Mouse (Mus musculus): ENCODE results near the gene Rhov. TPM values are rescaled to one million over a fixed set of nuclear protein-coding genes. Genes with fewer than 3 reads are reported as not detected.

Gene Rhov
- total and polyA plus RNA-seq, 3 experiments = 0.17 TPM; not detected in 2

- Histone ChIP-seq H3K27me3 (replicated peaks) (no peaks in the 10 kb centered on the region), H3K9me3 (replicated peaks; ENCODE audit: low read length) (no peaks in the 10 kb centered on the region), H3K4me2 (ENCODE audit: insufficient read depth, low read depth, poor library complexity, severe bottlenecking) (no peak overlapping the region), H3K9ac (ENCODE audit: insufficient read depth, low read depth) (no peak overlapping the region), H3K4me3 (replicated peaks in 1 of 3; ENCODE audit: low read depth in 2 of 3, low read length in 2 of 3, poor library complexity in 1 of 3) (no peak overlapping the region), H3K4me1 (ENCODE audit: control insufficient read depth in 1 of 2, insufficient read depth in 2 of 2) (peaks cover 20 to 56% of the 10 kb centered on the region in 2 experiments), H3K36me3 (replicated peaks in 1 of 2; ENCODE audit: control insufficient read depth in 1 of 2, insufficient read depth in 1 of 2, low read length in 1 of 2) (peaks cover 0 to 9% of the 10 kb centered on the region in 2 experiments), H3K27ac (ENCODE audit: insufficient read depth, low read depth) (no peak overlapping the region), H3K79me2 (replicated peaks; ENCODE audit: control insufficient read depth, extremely low read depth, insufficient read depth, poor library complexity, severe bottlenecking) (no peaks in the 10 kb centered on the region)
- in situ Hi-C loops (cut with MboI; ENCODE audit: low pct_ligation_motif_present, low pct_unique_long_range_greater_than_20kb, low sequenced_read_pairs) = no loop called here
- no peak for DNase-seq (ENCODE audit: extremely low read depth)
- dilution Hi-C loops (cut with MboI; ENCODE audit: extremely low pct_ligation_motif_present, extremely low pct_unique_long_range_greater_than_20kb, low sequenced_read_pairs) = no loop called here
- no peak for TF ChIP-seq MYC (IDR thresholded peaks at IDR 0.05; ENCODE audit: low read depth, low read length)
- TF ChIP-seq MAFK (IDR thresholded peaks at IDR 0.05; ENCODE audit: insufficient replicate concordance, low read length) = no peak
- no peak for TF ChIP-seq UBTF (IDR thresholded peaks at IDR 0.05; ENCODE audit: low read depth, low read length)
- no peak for TF ChIP-seq MAZ (IDR thresholded peaks at IDR 0.05; ENCODE audit: low read depth, low read length)
- no peak for TF ChIP-seq TCF12 (IDR thresholded peaks at IDR 0.05; ENCODE audit: low read depth, low read length)
- TF ChIP-seq BHLHE40 (IDR thresholded peaks at IDR 0.05; ENCODE audit: low read depth, low read length) = no peak
- TF ChIP-seq HCFC1 (IDR thresholded peaks at IDR 0.05; ENCODE audit: low read depth, low read length) = no peak
- TF ChIP-seq IRF4 (IDR thresholded peaks at IDR 0.05; ENCODE audit: low read depth, low read length) = no peak
- TF ChIP-seq MEF2A (IDR thresholded peaks at IDR 0.05; ENCODE audit: borderline replicate concordance, low read depth, low read length) = no peak
- no peak for TF ChIP-seq USF2 (conservative IDR thresholded peaks at IDR 0.05; ENCODE audit: low read depth, low read length)
- no peak for TF ChIP-seq ZC3H11A (IDR thresholded peaks at IDR 0.05; ENCODE audit: low read depth, low read length)
- TF ChIP-seq KAT2A (IDR thresholded peaks at IDR 0.05; ENCODE audit: insufficient replicate concordance, low read length) = no peak
- no peak for TF ChIP-seq MAX (IDR thresholded peaks at IDR 0.05; ENCODE audit: low read length)
- TF ChIP-seq MXI1 (IDR thresholded peaks at IDR 0.05; ENCODE audit: low read depth, low read length) = no peak
Measured at GRCm38 (mm10) chr2:119304391-119304790, 33.3 kb upstream of the Rhov start.

GRCm38 (mm10) chr2:119302876-119303275 is 31.8 kb upstream of the Rhov start:
- no peak overlapping the region for H3K4me3 ChIP-seq (replicated peaks in 1 of 3; ENCODE audit: low read depth in 2 of 3, low read length in 2 of 3, poor library complexity in 1 of 3)
- no peak overlapping the region for H3K27ac ChIP-seq (ENCODE audit: insufficient read depth, low read depth)
- no peaks in the 10 kb centered on the region for H3K79me2 ChIP-seq (replicated peaks; ENCODE audit: control insufficient read depth, extremely low read depth, insufficient read depth, poor library complexity, severe bottlenecking)
- in situ Hi-C loops (cut with MboI; ENCODE audit: low pct_ligation_motif_present, low pct_unique_long_range_greater_than_20kb, low sequenced_read_pairs) = no loop called here
- dilution Hi-C loops (cut with MboI; ENCODE audit: extremely low pct_ligation_motif_present, extremely low pct_unique_long_range_greater_than_20kb, low sequenced_read_pairs) = no loop called here
- peaks cover 10 to 24% of the 10 kb centered on the region in 2 experiments for H3K36me3 ChIP-seq (replicated peaks in 1 of 2; ENCODE audit: control insufficient read depth in 1 of 2, insufficient read depth in 1 of 2, low read length in 1 of 2)
- no peak overlapping the region for H3K9ac ChIP-seq (ENCODE audit: insufficient read depth, low read depth)
- TF ChIP-seq RAD21 (IDR thresholded peaks at IDR 0.05; ENCODE audit: low read depth, low read length) (no peak), USF2 (conservative IDR thresholded peaks at IDR 0.05; ENCODE audit: low read depth, low read length) (no peak), IRF4 (IDR thresholded peaks at IDR 0.05; ENCODE audit: low read depth, low read length) (no peak), NRF1 (IDR thresholded peaks at IDR 0.05; ENCODE audit: low read depth, low read length) (no peak), ETS1 (conservative IDR thresholded peaks at IDR 0.05; ENCODE audit: low read depth, low read length) (no peak), ZC3H11A (IDR thresholded peaks at IDR 0.05; ENCODE audit: low read depth, low read length) (no peak), MXI1 (IDR thresholded peaks at IDR 0.05; ENCODE audit: low read depth, low read length) (no peak), CTCF (conservative IDR thresholded peaks at IDR 0.05 in 1 of 2, IDR thresholded peaks at IDR 0.05 in 1 of 2; ENCODE audit: low read depth in 2 of 2, low read length in 2 of 2) (no peak), MEF2A (IDR thresholded peaks at IDR 0.05; ENCODE audit: borderline replicate concordance, low read depth, low read length) (no peak), SIN3A (IDR thresholded peaks at IDR 0.05; ENCODE audit: low read length) (no peak), NELFE (IDR thresholded peaks at IDR 0.05; ENCODE audit: low read depth, low read length) (no peak), POLR2A (IDR thresholded peaks at IDR 0.05; ENCODE audit: low read depth, low read length) (no peak), MAZ (IDR thresholded peaks at IDR 0.05; ENCODE audit: low read depth, low read length) (no peak), CHD2 (IDR thresholded peaks at IDR 0.05; ENCODE audit: low read length) (no peak), PAX5 (IDR thresholded peaks at IDR 0.05; ENCODE audit: low read length) (no peak), MAFK (IDR thresholded peaks at IDR 0.05; ENCODE audit: insufficient replicate concordance, low read length) (no peak), EP300 (IDR thresholded peaks at IDR 0.05; ENCODE audit: low read length) (no peak)
- H3K4me1 ChIP-seq (ENCODE audit: control insufficient read depth in 1 of 2, insufficient read depth in 2 of 2) = peaks cover 20 to 67% of the 10 kb centered on the region in 2 experiments
- H3K4me2 ChIP-seq (ENCODE audit: insufficient read depth, low read depth, poor library complexity, severe bottlenecking) = no peak overlapping the region
- H3K9me3 ChIP-seq (replicated peaks; ENCODE audit: low read length) = no peaks in the 10 kb centered on the region
- H3K27me3 ChIP-seq (replicated peaks) = no peaks in the 10 kb centered on the region
- DNase-seq (ENCODE audit: extremely low read depth) = no peak
